Mouse (Mus musculus) right cerebral cortex, postnatal 25 days (tissue): ENCODE results near the gene Gpr137.
"Not testable (repeated sequence)": the region's sequence is repeated elsewhere in the genome, so short reads cannot be mapped to it uniquely, and the experiment has no call there.

Source experiments
- DNase-seq: peaks from one replicate; pipeline ENCODE4 v3.0.0; 2022

Gpr137 gene

DNA sequence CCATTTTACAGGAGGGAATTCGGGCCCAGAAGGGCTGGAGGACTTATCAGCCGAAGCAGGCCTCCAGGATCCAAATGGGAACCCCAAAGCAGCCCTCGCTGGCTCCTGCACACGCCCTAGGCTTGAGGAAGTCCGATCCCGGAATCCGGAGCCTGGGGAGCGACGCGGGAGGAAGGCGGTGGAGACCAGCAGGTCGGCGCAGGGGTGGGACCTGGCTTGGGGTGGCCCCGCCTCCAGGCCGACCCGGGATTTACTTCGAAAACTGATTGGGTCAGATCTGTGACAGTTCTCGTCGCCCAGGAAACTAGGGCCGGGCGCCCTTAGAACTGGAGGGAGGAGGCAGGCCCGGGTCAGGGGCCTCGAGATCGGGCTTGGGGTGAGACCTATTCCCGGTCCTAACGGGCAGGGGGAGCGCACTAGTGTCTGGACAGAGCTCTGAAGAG lies at the start of gene Gpr137:
TSS of gene Gpr137 (minus strand) at position 232 of the 443 bp plus-strand sequence.
- DNase-seq = peak; percentile 92

DNA sequence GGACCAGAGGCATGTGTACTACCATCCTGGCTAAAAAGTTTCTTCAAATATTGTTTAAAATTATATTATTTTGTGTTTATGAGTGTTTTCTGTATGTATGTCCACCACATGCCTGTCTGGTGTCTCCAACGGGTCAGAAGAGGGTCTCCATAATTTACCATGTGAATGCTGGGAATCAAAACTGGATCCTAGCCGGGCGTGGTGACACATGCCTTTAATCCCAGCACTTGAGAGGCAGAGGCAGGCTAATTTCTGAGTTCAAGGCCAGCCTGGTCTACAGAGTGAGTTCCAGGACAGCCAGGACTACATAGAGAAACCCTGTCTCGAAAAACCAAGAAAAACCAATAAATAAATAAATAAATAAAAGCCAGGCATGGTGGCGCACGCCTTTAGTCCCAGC lies 48.9 kb upstream of the Gpr137 start:
- DNase-seq = not testable (repeated sequence)

DNA sequence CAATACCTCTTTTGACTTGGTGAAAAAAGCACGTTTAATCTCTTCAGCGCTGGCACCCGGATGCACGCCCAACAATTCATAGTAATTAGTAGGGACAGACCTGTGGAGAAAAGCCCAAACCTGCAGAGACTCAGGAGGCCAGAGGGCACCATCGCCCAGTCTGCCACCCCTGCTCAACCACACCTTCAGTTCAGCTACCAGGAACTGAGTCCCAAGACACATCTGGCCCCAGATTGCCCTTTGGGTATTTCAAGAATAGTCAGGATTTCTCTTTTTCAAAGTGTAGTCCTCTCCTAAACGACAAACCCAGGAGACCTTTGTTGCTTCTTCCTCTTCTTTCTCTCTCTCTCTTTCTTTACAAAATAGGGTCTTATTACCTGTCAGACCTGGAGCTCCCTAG lies 48.4 kb upstream of the Gpr137 start:
- DNase-seq = no peak

DNA sequence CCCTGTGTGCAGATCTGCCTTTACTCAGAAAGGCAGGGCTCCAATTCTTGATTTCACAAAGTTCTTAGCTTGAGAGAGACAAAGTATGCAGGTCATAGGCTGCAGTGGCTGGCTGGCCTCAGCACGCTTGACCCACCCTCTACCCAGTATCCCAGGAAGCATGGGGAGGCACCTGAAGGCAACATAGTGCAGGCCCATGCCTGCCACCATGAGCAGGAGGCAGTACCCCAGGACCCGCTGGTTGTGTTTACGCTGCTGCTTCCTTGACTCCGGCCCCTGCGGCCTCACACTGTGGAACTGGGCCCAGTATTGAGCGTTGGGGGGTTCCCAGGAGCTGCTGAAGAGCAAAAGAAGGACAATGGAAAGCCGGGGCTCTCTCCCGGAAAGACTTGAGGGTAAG lies 47.0 kb upstream of the Gpr137 start:
- no peak for DNase-seq

DNA sequence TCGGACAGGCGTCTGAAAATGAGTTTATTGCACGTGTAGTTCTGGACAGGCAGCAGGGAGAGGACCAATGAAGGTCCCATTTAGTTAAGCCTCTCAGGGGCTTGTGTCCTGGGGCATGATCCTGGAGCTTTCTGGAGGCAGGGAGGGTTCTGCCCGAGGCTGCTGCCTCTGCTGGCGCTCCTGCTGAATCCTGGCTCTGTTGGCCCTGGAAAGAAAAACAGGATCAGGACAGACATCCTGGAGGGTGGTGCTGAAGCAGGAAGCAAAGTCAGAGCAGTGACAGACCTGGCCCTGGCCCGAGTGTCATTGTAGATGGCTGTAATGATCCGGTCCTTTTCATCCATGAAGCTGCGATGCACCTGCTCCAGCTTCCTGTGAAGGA lies 45.6 kb upstream of the Gpr137 start:
- no peak for DNase-seq

DNA sequence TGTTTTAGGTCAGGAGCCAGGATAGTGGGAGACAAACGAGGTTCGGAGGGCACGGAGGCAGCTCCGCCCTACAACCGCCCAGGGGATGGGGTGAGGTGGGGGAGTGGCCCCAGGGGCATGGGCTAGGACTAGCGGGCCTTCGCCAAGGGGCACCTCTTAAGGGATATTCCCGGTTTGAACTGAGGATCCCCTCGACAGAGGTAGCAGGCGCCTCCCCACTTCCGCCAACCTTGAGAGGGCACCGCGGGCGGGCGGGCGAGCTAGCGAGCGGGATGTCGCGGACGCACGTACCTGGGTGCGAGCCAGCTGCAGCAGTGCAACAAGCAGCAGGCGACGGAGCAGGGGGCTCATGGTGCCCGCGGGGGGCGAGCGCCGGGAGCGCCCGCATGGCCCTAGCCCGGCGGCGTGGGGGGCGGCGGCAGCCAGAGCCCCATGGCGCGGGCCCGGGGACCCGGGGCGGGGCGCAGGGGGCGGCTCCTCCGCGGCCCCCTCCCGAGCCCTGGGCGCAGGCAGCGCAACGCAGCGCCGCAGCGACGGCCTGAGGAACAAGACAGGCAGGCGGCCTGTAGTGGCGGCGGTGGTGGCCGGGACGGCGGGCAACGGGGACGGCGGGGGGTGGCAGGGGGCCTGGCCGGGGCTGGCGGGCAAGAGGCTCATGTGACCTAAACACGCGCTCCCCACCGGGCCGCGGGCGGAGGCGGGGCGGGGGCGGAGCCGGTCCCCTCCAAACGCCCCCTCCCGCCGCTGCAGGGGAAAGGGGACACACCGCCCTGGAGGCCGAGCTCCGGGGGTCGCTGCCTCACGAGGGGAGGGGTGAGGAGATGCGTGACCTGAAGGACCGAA lies 45.0 kb upstream of the Gpr137 start, which contains the start of gene Vegfb:
TSS of gene Vegfb (minus strand) at position 591 of the 843 bp plus-strand sequence.
- peak; percentile 70 for DNase-seq

DNA sequence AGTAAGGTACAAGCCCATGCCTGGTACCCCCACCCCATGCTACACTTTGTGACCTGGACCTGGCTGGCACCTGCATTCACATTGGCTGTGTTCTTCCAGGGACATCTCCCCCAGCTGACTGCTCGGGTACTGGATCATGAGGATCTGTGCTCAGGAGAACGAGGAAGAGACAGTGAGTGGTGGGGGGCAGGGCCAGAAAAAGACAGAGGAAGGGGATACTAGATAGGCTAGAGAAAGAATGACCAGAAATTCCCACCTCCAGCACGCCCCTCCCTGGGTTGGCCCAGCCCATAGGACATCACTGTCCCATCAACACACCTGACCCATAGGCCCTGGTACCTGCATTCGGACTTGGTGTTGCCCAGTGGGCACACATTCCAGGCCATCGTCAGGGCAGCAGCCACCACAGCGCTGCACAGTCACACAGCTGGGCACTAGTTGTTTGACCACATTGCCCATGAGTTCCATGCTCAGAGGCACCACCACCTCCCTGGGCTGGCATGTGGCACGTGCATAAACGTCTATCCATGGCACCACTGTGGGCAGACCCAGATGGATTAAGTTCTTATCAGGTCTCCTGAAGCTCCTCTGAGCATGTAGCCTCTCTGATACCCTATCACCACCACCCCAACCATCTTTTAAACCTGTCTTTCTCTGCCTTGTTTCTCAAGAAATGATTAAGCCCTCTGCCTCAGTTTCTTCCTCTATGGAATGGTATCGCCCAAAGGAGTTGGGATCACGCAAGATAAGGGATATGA lies 43.9 kb upstream of the Gpr137 start:
- DNase-seq = no peak

DNA sequence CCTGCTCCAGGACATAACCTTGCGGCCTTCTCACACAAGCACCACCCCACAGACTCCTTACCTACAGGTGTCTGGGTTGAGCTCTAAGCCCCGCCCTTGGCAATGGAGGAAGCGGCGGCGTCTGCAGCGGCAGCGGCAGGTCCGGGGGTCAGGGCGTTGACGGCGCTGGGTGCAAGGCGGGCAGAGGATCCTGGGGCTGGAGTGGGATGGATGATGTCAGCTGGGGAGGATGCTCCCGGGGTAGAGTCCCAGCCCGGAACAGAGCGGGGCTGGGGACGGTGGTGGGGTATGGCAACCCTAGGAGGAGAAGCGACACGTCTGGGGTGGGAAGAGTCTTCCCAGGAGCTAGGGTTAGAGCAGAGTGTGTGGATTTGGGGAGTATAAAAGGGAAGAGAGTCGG lies 43.0 kb upstream of the Gpr137 start:
- DNase-seq = no peak

DNA sequence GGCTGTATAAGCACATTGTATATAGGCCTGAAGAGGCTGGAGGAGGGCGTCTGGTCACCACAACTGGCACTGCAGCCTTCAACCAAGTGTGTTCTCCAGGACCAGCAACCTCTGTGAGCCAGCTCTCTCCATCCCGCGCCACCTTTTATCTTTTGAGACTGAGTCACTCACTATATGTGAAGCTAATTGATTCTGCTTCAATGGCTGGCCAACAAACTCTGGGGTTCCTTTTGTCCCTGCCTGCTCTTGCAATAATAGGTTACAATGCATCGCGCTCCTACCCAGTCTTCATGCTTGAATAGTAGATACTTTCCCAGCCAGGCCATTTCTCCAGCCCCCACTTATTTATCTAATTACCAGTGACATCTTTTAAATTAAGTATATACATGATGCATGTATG lies 41.3 kb upstream of the Gpr137 start:
- no peak for DNase-seq

DNA sequence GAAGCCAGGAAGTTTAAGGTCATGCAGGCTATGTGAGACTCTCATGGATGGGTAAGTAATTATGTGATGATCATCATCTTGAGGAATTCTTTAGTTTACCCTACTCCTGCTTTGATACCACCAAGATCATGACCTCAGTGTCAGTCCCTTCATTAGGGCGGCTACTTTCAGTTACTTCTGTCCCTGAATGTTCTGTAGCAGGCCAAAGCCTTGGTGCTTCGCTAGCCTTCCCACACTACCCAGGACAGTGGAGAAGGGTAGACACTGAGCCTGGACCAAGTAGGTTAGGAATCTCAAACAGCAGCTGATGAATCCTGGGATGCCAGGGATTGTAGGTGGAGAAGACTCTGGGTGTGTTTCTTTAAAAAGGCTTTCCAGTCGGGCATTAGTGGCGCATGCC lies 39.2 kb upstream of the Gpr137 start:
- DNase-seq = no peak

DNA sequence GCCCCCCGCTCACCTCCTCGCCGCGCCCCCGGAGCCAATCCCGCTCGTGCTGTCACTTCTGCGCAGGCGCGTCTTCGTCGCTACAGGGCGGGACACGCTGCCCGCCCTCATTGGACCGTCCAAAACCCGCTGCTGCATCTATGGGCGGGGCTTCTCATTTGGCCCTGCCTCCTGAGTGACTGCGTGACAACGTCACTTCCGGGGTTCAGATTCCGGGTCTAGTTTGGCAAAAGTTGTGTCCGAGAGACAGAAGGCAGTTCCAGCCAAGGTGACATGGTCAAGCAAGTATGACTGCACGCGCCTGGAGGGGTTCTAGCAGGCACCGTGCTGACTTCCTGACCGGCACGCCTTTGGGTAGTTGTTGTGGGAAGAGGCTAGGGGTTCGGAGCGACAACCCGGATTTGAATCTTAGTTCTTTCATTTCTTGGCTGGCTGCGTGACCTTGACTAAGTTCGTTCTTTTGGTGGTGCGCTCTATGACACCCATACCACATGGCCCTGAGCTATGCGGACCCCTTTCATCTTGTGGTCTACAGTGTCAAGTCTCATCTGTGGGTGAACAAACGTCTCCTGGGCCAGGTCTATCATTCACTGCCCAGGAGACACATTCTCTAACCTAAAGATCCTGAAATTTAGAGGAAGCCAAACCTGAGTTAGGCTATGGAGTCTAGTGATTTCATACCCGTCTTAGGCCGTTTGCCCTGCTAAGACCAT lies 38.3 kb upstream of the Gpr137 start, which contains the start of gene Fkbp2:
TSS of gene Fkbp2 (minus strand) at position 121 of the 713 bp plus-strand sequence.
- DNase-seq = peak; percentile 99

DNA sequence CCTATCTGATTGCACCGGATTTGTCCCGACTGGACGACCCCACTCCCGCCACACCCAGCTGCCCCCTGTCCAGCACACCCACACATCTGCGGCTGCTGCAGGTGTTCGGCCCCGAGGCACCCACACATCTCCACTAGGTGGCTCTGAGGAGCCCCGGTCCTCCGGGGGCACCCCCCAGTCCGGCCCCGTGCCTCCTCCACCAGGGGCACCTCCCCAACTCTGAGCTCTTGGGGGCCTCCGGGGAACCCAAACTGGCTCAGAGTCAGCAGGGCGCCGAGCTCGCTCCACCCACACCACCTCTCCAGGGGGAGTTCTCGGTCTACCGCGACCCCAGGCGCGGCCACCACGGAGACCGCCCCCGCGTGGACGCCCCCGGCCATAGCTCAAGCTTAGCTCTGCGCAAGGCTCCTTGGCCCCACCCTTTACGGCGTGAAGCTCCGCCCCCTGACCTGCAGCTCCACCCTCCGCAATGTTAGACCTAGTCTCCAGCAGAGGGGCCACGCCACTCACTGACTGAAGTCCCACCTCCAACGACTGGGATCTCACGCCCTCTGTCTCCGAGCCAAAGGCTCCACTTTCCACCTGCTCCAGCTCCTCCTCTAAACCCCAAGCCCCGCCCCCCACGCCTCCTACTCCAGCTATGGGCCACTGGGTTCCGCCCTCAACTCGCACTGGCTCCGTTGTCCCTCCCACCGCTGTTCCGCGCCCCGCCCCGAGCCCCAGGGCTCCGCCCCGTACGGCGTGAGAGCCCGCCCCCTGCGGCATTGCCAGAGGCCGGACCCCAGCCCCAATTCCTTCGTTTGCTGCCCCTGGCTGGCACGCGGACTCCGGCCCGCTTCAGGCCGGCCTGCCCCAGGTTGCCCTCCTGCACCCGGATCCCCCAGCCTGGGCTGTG lies 37.5 kb upstream of the Gpr137 start:
- DNase-seq = peak; percentile 99

DNA sequence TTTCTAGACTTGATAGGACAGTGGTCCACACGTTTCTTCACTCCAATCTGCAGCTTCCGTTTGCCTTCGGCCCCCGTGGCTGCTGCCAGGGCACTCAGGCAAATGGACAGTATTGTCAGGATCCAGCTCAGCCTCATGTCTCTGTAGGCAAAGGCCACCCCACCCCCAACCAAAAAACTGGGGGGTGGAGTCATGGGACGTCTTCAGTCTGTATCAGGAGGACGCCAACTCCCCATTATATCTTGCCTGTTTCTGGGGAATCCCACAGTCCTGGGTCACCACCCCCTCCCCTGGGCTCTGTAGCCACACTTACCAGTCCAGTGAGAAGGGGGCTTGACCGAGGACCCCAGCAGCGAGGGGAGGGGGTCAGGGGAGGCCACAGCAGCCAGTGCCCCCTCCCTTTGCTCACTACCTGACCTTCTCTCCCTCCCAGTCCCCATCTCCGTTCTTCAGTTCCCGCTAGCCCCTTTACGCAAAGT lies 36.8 kb upstream of the Gpr137 start:
- no peak for DNase-seq

DNA sequence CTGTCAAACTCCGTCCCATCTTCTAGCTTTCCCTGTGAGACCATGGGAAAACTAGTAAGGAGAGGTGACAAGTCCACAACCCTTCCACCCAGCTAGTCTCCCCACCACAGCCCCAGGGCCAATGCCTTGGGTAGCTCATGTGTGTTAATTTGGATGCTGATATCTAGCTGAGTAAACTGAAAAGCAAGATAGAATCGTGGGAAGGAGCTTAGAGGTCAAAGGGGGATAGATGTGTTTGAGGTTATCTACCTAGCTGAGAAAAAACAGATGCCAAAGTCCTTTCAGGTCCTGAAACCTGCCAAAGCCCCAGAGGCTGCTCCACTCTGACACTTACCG lies 36.3 kb upstream of the Gpr137 start:
- no peak for DNase-seq

DNA sequence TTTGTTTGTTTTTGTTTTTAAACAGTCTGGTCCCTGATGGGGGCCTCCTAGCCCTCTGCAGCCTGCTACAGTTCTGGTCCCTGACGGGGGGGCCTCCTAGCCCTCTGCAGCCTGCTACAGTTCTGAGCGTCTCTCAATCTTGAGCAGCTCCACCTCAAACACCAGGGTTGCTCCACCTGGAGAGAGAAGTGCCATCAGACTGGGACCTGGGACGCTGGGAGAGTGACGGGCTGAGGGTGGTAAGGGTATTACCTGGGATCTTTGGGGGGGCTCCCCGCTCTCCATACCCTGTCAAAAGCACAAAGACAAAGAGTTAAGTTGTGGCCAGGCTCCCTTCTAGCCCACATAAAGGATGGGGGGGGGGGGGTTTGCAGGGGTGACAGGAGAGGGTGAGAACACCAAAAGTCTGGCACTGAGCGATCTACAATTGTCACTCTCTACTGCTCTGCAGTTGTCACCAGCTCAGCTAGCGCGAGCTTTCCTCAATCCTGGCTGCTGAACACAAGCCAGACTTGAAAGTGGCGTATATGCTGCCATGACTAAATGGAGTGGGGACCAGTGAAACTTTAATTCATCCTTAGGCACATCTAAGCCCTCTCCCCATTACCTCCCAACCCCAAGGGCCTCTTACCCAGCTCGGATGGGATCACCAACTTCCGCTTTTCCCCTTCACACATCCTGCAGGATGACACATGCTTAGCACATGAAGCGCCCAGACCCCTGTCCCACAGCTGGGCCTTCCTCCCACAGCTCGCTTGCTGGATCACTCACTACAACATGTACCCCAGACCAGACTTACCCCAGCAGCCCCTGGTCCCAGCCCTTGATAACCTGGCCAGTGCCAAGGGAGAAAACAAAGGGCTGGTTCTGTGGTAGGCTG lies 35.7 kb upstream of the Gpr137 start:
- no peak for DNase-seq

DNA sequence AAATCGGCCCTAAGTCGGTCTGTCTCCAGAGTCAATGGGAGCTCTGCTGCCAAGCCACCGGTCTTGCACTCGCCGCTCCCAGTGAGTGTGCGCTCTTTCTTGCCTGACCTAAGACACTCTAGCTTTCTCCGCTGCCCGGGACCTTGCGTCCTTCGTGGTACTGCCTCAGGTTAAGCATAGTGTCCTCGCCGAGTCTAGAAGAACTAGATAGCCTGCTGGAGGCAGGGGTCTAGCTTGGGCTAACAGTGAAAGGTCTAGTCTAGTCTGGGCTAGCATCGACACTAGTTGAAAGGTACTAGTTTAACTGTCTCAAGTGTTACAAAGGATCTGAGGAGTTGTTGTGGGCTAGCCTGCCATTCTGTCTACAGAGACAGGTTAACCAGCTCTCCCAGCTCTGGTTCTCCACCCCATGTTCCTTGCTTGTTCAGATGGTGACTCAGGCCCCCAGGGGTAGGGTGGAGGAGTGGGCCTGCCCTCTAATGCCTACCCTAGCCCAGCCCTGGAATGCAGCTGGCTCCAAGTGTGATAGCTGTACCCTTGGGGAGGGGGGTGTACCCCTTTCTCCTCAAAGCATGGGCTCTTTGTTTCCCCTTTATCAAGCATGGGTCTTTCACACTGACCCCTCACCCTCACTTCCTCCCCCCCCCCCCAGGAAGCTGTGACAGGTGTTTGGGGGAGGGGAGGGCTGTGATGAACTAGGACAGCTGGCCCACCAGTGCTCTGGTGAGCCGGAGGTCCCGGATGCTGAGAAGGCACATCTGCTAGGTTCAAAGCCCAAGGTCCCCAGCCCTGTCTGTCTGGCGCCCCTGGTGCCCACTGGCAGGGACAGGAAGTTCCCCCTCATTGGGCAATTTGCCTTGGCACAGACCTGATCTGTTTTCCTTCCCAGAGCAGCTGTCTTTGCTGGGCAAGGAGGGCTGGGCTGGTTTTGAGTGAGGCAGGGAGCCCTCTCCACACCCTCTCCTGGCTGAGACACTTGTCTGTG lies 33.5 kb upstream of the Gpr137 start, which contains the start of gene Plcb3:
TSS of gene Plcb3 (minus strand) at position 934 of the 985 bp plus-strand sequence.
- DNase-seq = peak; percentile 52

DNA sequence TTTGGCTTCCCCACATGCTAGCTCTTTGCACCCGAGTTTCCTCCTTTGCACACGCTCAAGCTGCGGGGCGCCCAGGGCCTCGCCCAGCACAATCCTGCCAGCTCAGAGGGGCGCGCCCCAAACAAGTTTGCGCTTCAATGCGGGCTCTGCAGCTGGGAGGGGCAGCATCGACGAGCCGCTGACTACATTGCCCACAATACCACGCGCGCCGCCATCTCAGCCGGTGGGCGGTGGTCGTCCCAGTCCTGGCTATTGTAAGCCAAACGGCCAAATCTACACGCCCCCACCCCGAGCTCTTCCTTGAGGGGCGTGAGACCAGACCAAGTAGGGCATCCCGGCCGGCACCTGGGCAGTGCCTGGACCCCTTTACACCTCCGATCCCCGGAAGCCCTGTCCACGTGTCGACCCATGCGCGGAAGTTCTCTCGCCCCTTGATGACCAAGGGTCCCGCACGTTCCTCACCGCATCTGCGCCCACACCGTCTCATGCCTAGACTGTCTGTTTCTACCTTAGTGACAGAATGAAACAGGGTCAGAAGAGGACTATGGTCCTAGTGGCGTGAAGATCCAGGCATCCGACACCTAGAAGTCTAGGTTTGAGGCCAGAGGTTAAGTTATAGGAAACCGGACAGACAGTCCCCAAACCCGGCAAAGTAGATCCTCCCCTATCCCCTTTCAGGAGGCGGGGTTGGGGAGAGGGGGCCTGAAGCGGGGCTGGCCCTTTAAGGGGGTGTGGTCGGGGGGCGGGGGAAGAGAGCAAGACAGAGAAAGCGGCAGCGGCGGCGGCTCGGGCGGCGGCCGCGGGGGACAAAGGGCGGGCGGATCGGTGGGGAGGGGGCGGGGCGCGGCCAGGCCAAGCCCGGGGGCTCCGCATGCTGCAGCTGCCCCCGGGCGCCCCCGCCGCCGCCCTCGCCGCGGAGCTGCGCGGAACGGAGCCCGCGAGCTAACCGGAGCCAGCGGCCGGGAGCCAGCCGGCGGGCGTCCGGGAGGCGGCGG lies 32.2 kb upstream of the Gpr137 start, which contains the start of gene Ppp1r14b:
TSS of gene Ppp1r14b (plus strand) at position 758 of the 995 bp plus-strand sequence.
- peak; percentile 84 for DNase-seq

DNA sequence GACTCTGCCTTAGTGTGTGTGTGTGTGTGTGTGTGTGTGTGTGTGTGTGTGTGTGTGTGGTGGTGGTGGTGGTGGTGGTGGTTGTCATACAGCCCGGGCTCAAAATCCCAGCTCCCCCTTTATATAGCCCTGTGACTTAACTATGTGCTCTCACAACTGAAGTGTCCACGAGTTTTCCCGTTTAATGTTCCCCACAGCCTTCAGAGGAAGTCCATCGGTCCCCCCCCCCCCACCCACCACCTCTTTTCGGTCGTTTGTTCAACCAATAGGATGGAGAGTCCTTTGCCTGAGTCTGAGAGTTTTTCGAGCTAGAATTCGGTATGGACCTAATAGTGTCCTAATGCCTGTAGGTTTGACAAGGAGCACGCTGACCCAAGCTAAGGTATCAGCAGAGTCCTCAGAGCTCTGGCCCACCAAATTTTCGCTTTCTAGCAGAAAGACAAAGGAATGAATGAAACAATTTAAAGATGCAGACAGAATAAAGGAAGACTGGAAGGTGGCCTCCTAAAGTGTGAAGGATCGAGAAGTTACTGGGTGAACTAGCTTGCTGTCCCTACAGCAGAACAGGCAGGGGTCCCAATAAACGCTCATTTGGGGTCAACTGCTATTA lies 31.4 kb upstream of the Gpr137 start:
- DNase-seq = no peak
